Mouse (Mus musculus): ENCODE results near the gene Wapl.

The Wapl gene

GRCm38 (mm10) chr14:34675347-34675865, 1.7 kb downstream of the Wapl start:
- in situ Hi-C loops (cut with MboI; ENCODE audit: low pct_unique_long_range_greater_than_20kb in 1 of 2, low sequenced_read_pairs in 2 of 2, unreplicated experiment in 1 of 2), result no loop called here

DNA sequence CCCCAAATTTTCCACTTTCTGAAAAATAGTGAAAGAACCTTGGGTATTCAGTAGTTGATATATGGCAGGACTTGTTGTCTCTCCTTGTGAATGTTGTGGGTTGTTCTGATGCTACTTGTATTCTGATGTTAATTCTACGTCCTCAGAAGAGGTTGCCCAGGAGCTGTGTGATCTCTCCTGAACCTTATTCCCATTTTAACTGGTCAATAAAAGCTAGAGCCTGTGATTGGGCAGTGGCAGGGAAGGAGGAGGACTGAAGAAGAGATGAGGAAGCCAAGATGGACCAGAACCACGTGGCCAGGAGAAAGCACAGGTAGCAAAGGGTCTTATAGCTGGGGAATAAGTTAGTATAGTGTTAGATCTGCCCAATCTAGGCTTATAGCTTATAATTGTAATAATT, 7.1 kb downstream of the Wapl start:
- in situ Hi-C loops (cut with MboI; ENCODE audit: low pct_unique_long_range_greater_than_20kb in 1 of 2, low sequenced_read_pairs in 2 of 2, unreplicated experiment in 1 of 2), result no loop called here

- in situ Hi-C loops (cut with MboI; ENCODE audit: low pct_unique_long_range_greater_than_20kb in 1 of 2, low sequenced_read_pairs in 2 of 2, unreplicated experiment in 1 of 2), result no loop called here
These were observed 11.3 kb downstream of the Wapl start for GRCm38 (mm10) chr14:34684989-34685388.

DNA sequence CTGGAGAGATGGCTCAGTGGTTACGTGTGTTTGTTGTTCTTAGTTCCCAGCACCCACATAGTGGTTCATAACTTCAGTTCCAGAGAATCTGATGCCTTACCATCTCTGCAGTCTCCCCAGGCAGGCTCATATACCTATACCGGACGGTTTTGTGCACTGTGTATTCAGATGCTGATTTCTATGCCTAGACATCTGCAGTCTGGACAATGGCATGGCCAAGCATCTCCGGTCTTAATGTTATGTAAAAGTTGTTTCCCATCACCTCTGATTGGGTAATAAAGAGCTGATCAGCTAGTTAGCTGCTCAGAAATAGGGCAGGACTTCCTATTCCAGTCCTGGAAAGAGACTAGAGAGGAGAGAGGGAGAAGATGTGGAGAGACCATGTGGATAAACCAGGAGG, 20.2 kb downstream of the Wapl start:
- in situ Hi-C loops (cut with MboI; ENCODE audit: low pct_unique_long_range_greater_than_20kb in 1 of 2, low sequenced_read_pairs in 2 of 2, unreplicated experiment in 1 of 2), result no loop called here

GRCm38 (mm10) chr14:34697376-34697775, 23.6 kb downstream of the Wapl start:
- in situ Hi-C loops (cut with MboI; ENCODE audit: low pct_unique_long_range_greater_than_20kb in 1 of 2, low sequenced_read_pairs in 2 of 2, unreplicated experiment in 1 of 2), result no loop called here

GRCm38 (mm10) chr14:34710209-34710608, 36.5 kb downstream of the Wapl start:
- in situ Hi-C loops (cut with MboI; ENCODE audit: low pct_unique_long_range_greater_than_20kb in 1 of 2, low sequenced_read_pairs in 2 of 2, unreplicated experiment in 1 of 2), result no loop called here

- in situ Hi-C loops (cut with MboI; ENCODE audit: low pct_unique_long_range_greater_than_20kb in 1 of 2, low sequenced_read_pairs in 2 of 2, unreplicated experiment in 1 of 2), result no loop called here
These were observed 38.3 kb downstream of the Wapl start for GRCm38 (mm10) chr14:34712027-34712426.

DNA sequence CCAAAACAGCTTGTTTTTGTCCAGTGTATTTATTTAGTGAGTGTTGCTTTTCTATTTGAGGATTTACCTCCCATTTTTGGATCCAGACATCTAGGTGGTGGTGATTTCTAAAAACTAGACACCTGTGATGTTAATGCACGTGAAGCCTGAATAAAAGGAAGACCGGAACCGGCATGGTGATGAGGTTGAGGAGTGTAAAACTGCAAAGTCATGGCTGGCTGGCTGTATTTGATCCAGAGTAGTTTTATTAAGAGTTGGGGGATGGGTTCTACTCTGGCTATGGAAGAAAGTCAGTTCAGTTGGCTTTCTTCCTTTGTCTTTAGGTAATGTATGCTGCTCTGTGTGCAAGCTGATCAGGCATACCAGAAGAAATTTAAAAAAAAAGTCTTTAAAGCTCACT, 39.1 kb downstream of the Wapl start:
- in situ Hi-C loops (cut with MboI; ENCODE audit: low pct_unique_long_range_greater_than_20kb in 1 of 2, low sequenced_read_pairs in 2 of 2, unreplicated experiment in 1 of 2), result no loop called here

GRCm38 (mm10) chr14:34718150-34718549, 44.4 kb downstream of the Wapl start:
- in situ Hi-C loops (cut with MboI; ENCODE audit: low pct_unique_long_range_greater_than_20kb in 1 of 2, low sequenced_read_pairs in 2 of 2, unreplicated experiment in 1 of 2), result no loop called here

- in situ Hi-C loops (cut with MboI; ENCODE audit: low pct_unique_long_range_greater_than_20kb in 1 of 2, low sequenced_read_pairs in 2 of 2, unreplicated experiment in 1 of 2), result loop anchor here in 1 of 2 experiments (25.0 kb wide), 1 partner anchor 390 kb away; no protein-coding TSS in a partner anchor
These were observed 54.0 kb downstream of the Wapl start for GRCm38 (mm10) chr14:34727709-34728108.

DNA sequence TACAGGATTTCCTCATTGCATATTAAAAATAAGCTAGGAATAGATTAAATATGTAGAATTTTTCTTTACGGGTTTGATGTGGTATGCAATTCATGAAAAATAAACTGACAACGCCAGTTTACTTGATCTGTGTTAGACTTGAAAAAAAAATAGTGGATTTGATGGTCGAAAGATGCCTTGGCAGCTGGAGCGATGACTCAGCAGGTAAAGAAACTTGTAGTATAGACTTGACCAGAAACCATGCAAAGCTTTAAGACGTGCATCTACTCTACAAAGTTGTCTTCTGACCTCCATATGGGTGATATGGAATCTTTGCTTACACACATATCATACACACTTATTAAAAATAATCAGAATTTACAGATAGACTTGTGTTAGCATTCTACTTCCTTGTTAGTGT, 61.7 kb downstream of the Wapl start:
- in situ Hi-C loops (cut with MboI; ENCODE audit: low pct_unique_long_range_greater_than_20kb in 1 of 2, low sequenced_read_pairs in 2 of 2, unreplicated experiment in 1 of 2), result loop anchor here in 1 of 2 experiments (25.0 kb wide), 1 partner anchor 398 kb away; no protein-coding TSS in a partner anchor

- in situ Hi-C loops (cut with MboI; ENCODE audit: low pct_unique_long_range_greater_than_20kb in 1 of 2, low sequenced_read_pairs in 2 of 2, unreplicated experiment in 1 of 2), result loop anchor here in 1 of 2 experiments (25.0 kb wide), 1 partner anchor 408 kb away; no protein-coding TSS in a partner anchor
These were observed 71.7 kb downstream of the Wapl start for GRCm38 (mm10) chr14:34745401-34745800.

DNA sequence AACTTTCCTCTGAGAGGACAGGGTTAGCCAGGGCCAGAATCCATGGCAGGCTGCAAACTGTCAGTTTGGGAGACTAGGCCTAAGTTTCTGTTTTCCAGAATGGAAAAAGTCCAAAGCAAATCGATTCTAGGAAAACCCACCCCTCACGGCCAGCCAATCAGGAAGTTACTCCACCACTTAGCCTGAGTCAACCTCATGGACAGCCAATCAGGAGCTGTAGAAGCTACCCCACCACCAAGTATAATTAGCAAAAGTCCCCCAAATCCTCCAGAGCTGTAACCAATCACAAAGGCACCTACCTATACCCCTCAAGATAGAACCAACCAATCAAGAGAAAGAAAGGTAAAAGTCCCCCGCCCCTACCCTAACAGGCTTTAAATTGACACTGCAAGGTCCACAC, 82.0 kb downstream of the Wapl start:
- in situ Hi-C loops (cut with MboI; ENCODE audit: low pct_unique_long_range_greater_than_20kb in 1 of 2, low sequenced_read_pairs in 2 of 2, unreplicated experiment in 1 of 2), result no loop called here

- in situ Hi-C loops (cut with MboI; ENCODE audit: low pct_unique_long_range_greater_than_20kb in 1 of 2, low sequenced_read_pairs in 2 of 2, unreplicated experiment in 1 of 2), result no loop called here
These were observed 86.2 kb downstream of the Wapl start for GRCm38 (mm10) chr14:34759938-34760337.

DNA sequence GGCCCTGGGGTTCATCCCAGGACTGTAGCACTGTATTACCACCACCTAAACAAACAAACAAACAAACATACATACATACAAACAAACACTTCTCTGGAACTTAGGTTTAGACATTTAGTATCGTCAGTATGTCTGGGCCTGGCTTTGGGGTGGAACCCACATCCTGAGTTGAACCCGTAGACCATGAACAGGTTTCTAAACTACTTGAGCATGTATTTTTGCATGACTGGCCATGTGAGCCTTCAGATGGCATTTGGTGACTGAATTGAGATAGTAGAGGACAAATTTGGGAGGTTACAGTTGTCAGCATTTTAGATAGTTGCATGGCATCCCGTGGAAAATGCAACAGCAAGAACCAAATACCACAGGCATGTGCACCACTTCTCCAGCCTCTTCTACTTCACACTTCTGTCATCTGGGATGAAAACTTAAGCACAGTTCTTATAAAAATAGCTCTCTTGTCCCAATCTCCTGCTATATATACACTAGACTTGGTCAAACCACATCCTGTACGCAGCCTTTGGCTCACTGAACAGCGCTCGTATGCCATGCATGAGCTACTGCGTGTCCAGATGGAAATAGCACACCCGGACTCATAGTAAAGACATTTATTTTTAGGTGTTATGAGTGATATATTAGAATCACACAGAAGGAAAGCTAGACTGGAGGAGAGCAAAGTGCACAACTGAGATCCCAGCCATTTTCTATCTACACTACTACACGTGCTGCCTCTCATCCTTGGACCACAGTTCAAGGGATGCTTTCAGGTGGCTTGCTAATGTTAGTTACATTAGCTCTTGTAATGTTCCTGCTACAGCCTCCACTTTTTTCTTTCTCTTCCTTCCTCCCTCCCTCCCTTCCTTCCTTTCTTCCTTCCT, 87.6 kb downstream of the Wapl start:
- in situ Hi-C loops (cut with MboI; ENCODE audit: low pct_unique_long_range_greater_than_20kb in 1 of 2, low sequenced_read_pairs in 2 of 2, unreplicated experiment in 1 of 2), result no loop called here

DNA sequence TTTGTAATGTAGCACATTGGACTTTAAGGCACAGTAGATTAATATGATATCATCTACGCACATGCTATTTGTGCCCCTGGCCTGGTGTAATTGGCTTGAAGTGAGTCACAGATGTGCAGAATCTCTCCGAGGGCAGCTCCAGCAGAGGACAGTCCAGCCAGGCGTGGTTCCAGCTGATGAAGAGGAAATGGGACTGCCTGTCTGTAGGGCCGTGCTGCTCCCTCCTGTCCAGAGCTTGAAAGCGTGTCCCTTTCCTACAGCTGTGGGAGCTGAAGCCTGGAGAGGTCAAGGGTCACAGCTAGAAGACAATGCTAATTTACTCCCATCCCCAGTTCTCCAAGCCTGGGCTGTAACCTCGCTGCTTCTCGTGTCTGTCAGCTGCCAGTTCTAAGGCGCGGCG, 89.0 kb downstream of the Wapl start:
- in situ Hi-C loops (cut with MboI; ENCODE audit: low pct_unique_long_range_greater_than_20kb in 1 of 2, low sequenced_read_pairs in 2 of 2, unreplicated experiment in 1 of 2), result no loop called here

GRCm38 (mm10) chr14:34763771-34764539, 90.2 kb downstream of the Wapl start:
- in situ Hi-C loops (cut with MboI; ENCODE audit: low pct_unique_long_range_greater_than_20kb in 1 of 2, low sequenced_read_pairs in 2 of 2, unreplicated experiment in 1 of 2), result no loop called here

DNA sequence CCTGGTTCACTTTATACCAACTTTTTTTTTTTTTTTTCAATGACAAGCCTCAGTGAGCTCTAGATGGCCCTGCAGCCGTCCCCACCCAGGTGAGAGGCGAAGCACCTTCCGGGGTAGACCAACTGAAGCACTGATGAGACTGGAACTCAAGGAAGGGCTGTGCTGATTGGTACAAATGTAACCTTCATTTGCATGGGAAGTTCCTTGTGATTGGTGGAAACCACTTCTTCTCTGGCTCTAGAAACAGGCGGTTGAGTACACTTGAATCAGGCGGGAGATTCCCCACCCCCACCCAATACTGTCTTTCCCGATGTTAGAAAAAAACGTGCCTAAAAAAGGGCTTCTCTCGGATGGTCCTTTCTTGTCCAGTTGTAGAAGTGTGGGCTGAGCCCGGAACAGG, 91.2 kb downstream of the Wapl start:
- in situ Hi-C loops (cut with MboI; ENCODE audit: low pct_unique_long_range_greater_than_20kb in 1 of 2, low sequenced_read_pairs in 2 of 2, unreplicated experiment in 1 of 2), result no loop called here

GRCm38 (mm10) chr14:34765380-34765779, 91.7 kb downstream of the Wapl start:
- in situ Hi-C loops (cut with MboI; ENCODE audit: low pct_unique_long_range_greater_than_20kb in 1 of 2, low sequenced_read_pairs in 2 of 2, unreplicated experiment in 1 of 2), result no loop called here

Measured in mouse embryonic stem cell (cell line).